Mouse (Mus musculus) 416B (cell line): ENCODE results near the gene Tnrc6c.

Source experiments
- DNase-seq: peaks from one replicate; pipeline ENCODE4 v3.0.0; 2011; ENCODE audit warnings: low read depth

Tnrc6c gene

GRCm38 (mm10) chr11:117677111-117677510, 23.0 kb downstream of the Tnrc6c start:
- DNase-seq = no peak

- no peak for DNase-seq
These were observed 23.5 kb downstream of the Tnrc6c start for GRCm38 (mm10) chr11:117677594-117677993.

GRCm38 (mm10) chr11:117678155-117678554, 24.1 kb downstream of the Tnrc6c start:
- no peak for DNase-seq

GRCm38 (mm10) chr11:117678740-117679139, 24.7 kb downstream of the Tnrc6c start:
- DNase-seq = peak; percentile 49

GRCm38 (mm10) chr11:117684640-117685039, 30.6 kb downstream of the Tnrc6c start:
- no peak for DNase-seq

GRCm38 (mm10) chr11:117685461-117685860, 31.4 kb downstream of the Tnrc6c start:
- peak; percentile 21 for DNase-seq

- peak; percentile 27 for DNase-seq
These were observed 31.9 kb downstream of the Tnrc6c start for GRCm38 (mm10) chr11:117686021-117686420.

GRCm38 (mm10) chr11:117688603-117689002, 34.5 kb downstream of the Tnrc6c start:
- DNase-seq = no peak

GRCm38 (mm10) chr11:117691311-117691710, 37.2 kb downstream of the Tnrc6c start:
- no peak for DNase-seq

- DNase-seq = no peak
These were observed 40.0 kb downstream of the Tnrc6c start for GRCm38 (mm10) chr11:117694050-117694449.

- DNase-seq = peak; percentile 59
These were observed 42.5 kb downstream of the Tnrc6c start for GRCm38 (mm10) chr11:117696585-117696984.

GRCm38 (mm10) chr11:117700871-117701270, 46.8 kb downstream of the Tnrc6c start:
- no peak for DNase-seq

GRCm38 (mm10) chr11:117706267-117706666, 52.2 kb downstream of the Tnrc6c start:
- peak; percentile 39 for DNase-seq

GRCm38 (mm10) chr11:117707238-117707637, 53.1 kb downstream of the Tnrc6c start:
- DNase-seq = no peak

- DNase-seq = peak; percentile 85
These were observed 55.2 kb downstream of the Tnrc6c start for GRCm38 (mm10) chr11:117709308-117709707.

GRCm38 (mm10) chr11:117710815-117711294, 56.8 kb downstream of the Tnrc6c start:
- no peak for DNase-seq

GRCm38 (mm10) chr11:117712065-117712464, 58.0 kb downstream of the Tnrc6c start:
- peak; percentile 84 for DNase-seq

GRCm38 (mm10) chr11:117713375-117713774, 59.3 kb downstream of the Tnrc6c start:
- DNase-seq = no peak

GRCm38 (mm10) chr11:117718838-117719237, 64.7 kb downstream of the Tnrc6c start:
- no peak for DNase-seq

GRCm38 (mm10) chr11:117724604-117725301, 70.7 kb downstream of the Tnrc6c start:
- peak; percentile 90 for DNase-seq

- DNase-seq = no peak
These were observed 72.9 kb downstream of the Tnrc6c start for GRCm38 (mm10) chr11:117727031-117727430.

GRCm38 (mm10) chr11:117728245-117728644, 74.2 kb downstream of the Tnrc6c start:
- no peak for DNase-seq

GRCm38 (mm10) chr11:117728841-117729240, 74.8 kb downstream of the Tnrc6c start:
- DNase-seq = no peak

GRCm38 (mm10) chr11:117729341-117729740, 75.3 kb downstream of the Tnrc6c start:
- DNase-seq = no peak
